Mouse (Mus musculus): ENCODE measurements around the gene Mrpl41. TPM values are rescaled to one million over a fixed set of nuclear protein-coding genes. Genes with fewer than 3 reads are reported as not detected.
A peak's percentile ranks its signal among the peaks of the same experiment; 100 is the strongest.

Gene Mrpl41
- polyA plus RNA-seq, 1 experiment from 2014 or later = 116 TPM

GRCm38 (mm10) chr2:24929593-24929992 is 45.3 kb downstream of the Mrpl41 start:
- no peaks in the 10 kb centered on the region for H3K27me3 ChIP-seq

GRCm38 (mm10) chr2:24929119-24929518 is 45.8 kb downstream of the Mrpl41 start:
- no peak for ATAC-seq (replicated peaks; ENCODE audit: low FRiP score)
- Histone ChIP-seq H3K4me1 (peaks cover 24% of the 10 kb centered on the region), H3K4me3 (replicated peaks) (no peak overlapping the region), H3K9me3 (replicated peaks) (no peaks in the 10 kb centered on the region), H3K27ac (peak overlapping the region; percentile 83), H3K27me3 (no peaks in the 10 kb centered on the region), H3K36me3 (peaks cover 5% of the 10 kb centered on the region; the same call in 1 of the 2 replicates), H3K9ac (no peak overlapping the region), H3K4me2 (no peak overlapping the region)
- WGBS = 56% methylated on average over 2 of the region's 2 CpGs

More at GRCm38 (mm10) chr2:24929593-24929992, 45.3 kb downstream of the Mrpl41 start:
- no peaks in the 10 kb centered on the region for H3K9me3 ChIP-seq (replicated peaks)
- H3K36me3 ChIP-seq = peaks cover 5% of the 10 kb centered on the region; the same call in 1 of the 2 replicates
- H3K9ac ChIP-seq = no peak overlapping the region
- no peak overlapping the region for H3K4me2 ChIP-seq
- no peak for ATAC-seq (replicated peaks; ENCODE audit: low FRiP score)
- WGBS = 94% methylated on average over 5 of the region's 5 CpGs
- H3K4me3 ChIP-seq (replicated peaks) = no peak overlapping the region
- H3K4me1 ChIP-seq = peaks cover 29% of the 10 kb centered on the region
- peak overlapping the region; percentile 83; the same call in 1 of the 2 replicates for H3K27ac ChIP-seq

GRCm38 (mm10) chr2:24927810-24928479 is 47.0 kb downstream of the Mrpl41 start:
- Histone ChIP-seq H3K4me2 (no peak overlapping the region), H3K4me3 (replicated peaks) (no peak overlapping the region), H3K27me3 (no peaks in the 10 kb centered on the region), H3K27ac (peak overlapping the region; percentile 83), H3K36me3 (peaks cover 5% of the 10 kb centered on the region; the same call in 1 of the 2 replicates), H3K9ac (no peak overlapping the region), H3K4me1 (peaks cover 15% of the 10 kb centered on the region), H3K9me3 (replicated peaks) (no peaks in the 10 kb centered on the region)
- 65% methylated on average over 4 of the region's 4 CpGs for WGBS
- peak; percentile 88 for ATAC-seq (replicated peaks; ENCODE audit: low FRiP score)

- H3K27me3 ChIP-seq = no peaks in the 10 kb centered on the region
- peaks cover 5% of the 10 kb centered on the region; the same call in 1 of the 2 replicates for H3K36me3 ChIP-seq
- ATAC-seq (replicated peaks; ENCODE audit: low FRiP score) = no peak
- 0 out of 2 replicates have a peak overlapping the region, but pooled peaks have one; percentile 2 for H3K27ac ChIP-seq
- H3K4me3 ChIP-seq (replicated peaks) = no peak overlapping the region
- H3K4me1 ChIP-seq = peaks cover 15% of the 10 kb centered on the region
- H3K4me2 ChIP-seq = no peak overlapping the region
- 69% methylated on average over 7 of the region's 7 CpGs for WGBS
- H3K9ac ChIP-seq = no peak overlapping the region
- no peaks in the 10 kb centered on the region for H3K9me3 ChIP-seq (replicated peaks)
These were observed 47.9 kb downstream of the Mrpl41 start for GRCm38 (mm10) chr2:24926965-24927358.

- Histone ChIP-seq H3K36me3 (peaks cover 5% of the 10 kb centered on the region; the same call in 1 of the 2 replicates), H3K9me3 (replicated peaks) (no peaks in the 10 kb centered on the region), H3K4me3 (replicated peaks) (no peak overlapping the region), H3K4me2 (no peak overlapping the region), H3K27me3 (no peaks in the 10 kb centered on the region), H3K9ac (no peak overlapping the region), H3K27ac (no peak overlapping the region), H3K4me1 (peaks cover 15% of the 10 kb centered on the region)
- 87% methylated on average over 9 of the region's 9 CpGs for WGBS
- no peak for ATAC-seq (replicated peaks; ENCODE audit: low FRiP score)
These were observed 48.4 kb downstream of the Mrpl41 start for GRCm38 (mm10) chr2:24926345-24926964.

- no peak for ATAC-seq (replicated peaks; ENCODE audit: low FRiP score)
- no peaks in the 10 kb centered on the region for H3K9me3 ChIP-seq (replicated peaks)
- H3K36me3 ChIP-seq = peaks cover 5% of the 10 kb centered on the region; the same call in 1 of the 2 replicates
- H3K9ac ChIP-seq = no peak overlapping the region
- H3K27me3 ChIP-seq = no peaks in the 10 kb centered on the region
- H3K27ac ChIP-seq = no peak overlapping the region
- H3K4me3 ChIP-seq (replicated peaks) = no peak overlapping the region
- no peak overlapping the region for H3K4me2 ChIP-seq
- peaks cover 15% of the 10 kb centered on the region for H3K4me1 ChIP-seq
- 88% methylated on average over 8 of the region's 8 CpGs for WGBS
These were observed 49.6 kb downstream of the Mrpl41 start for GRCm38 (mm10) chr2:24925284-24925683.

Small RNA genes lying within 50 kb of the gene (microRNA-seq; reads per million reads assigned to microRNA genes)
- not detected for gene Gm22875

Other genes with a start within 250 kb of the Mrpl41 start
- 1.1 TPM in 2 replicates for gene Cacna1b, start 211.9 kb downstream of the Mrpl41 start, polyA plus RNA-seq (2015; fragmentation: Nextera tagmentation; extraction: Ambion mirVana)
- gene Ehmt1, start 55.5 kb downstream of the Mrpl41 start, polyA plus RNA-seq (2015; fragmentation: Nextera tagmentation; extraction: Ambion mirVana) = 88.4 and 93.2 TPM in 2 replicates
- 45.3 and 48.5 TPM in 2 replicates for gene Arrdc1, start 39.8 kb downstream of the Mrpl41 start, polyA plus RNA-seq (2015; fragmentation: Nextera tagmentation; extraction: Ambion mirVana)
- gene Zmynd19, start 25.3 kb downstream of the Mrpl41 start, polyA plus RNA-seq (2015; fragmentation: Nextera tagmentation; extraction: Ambion mirVana) = 15.9 and 22.9 TPM in 2 replicates
- 28.3 and 29.5 TPM in 2 replicates for gene Dph7, start 12.7 kb downstream of the Mrpl41 start, polyA plus RNA-seq (2015; fragmentation: Nextera tagmentation; extraction: Ambion mirVana)
- 6.7 and 9.0 TPM in 2 replicates for gene Pnpla7, start 935 bp upstream of the Mrpl41 start, polyA plus RNA-seq (2015; fragmentation: Nextera tagmentation; extraction: Ambion mirVana)
- 76.5 and 91.4 TPM in 2 replicates for gene Nsmf, start 79.3 kb upstream of the Mrpl41 start, polyA plus RNA-seq (2015; fragmentation: Nextera tagmentation; extraction: Ambion mirVana)
- 5.0 and 5.3 TPM in 2 replicates for gene Entpd8, start 105.2 kb upstream of the Mrpl41 start, polyA plus RNA-seq (2015; fragmentation: Nextera tagmentation; extraction: Ambion mirVana)
- 0.77 and 1.1 TPM in 2 replicates for gene Noxa1, start 120.1 kb upstream of the Mrpl41 start, polyA plus RNA-seq (2015; fragmentation: Nextera tagmentation; extraction: Ambion mirVana)
- gene Nrarp, start 205.7 kb upstream of the Mrpl41 start, polyA plus RNA-seq (2015; fragmentation: Nextera tagmentation; extraction: Ambion mirVana) = 21.8 and 23.7 TPM in 2 replicates
- gene Tor4a, start 221.8 kb upstream of the Mrpl41 start, polyA plus RNA-seq (2015; fragmentation: Nextera tagmentation; extraction: Ambion mirVana) = 11.7 and 14.1 TPM in 2 replicates
- gene Nelfb, start 236.4 kb upstream of the Mrpl41 start, polyA plus RNA-seq (2015; fragmentation: Nextera tagmentation; extraction: Ambion mirVana) = 114 and 124 TPM in 2 replicates
- gene Stpg3, start 239.5 kb upstream of the Mrpl41 start, polyA plus RNA-seq (2015; fragmentation: Nextera tagmentation; extraction: Ambion mirVana) = 0.23 and 0.55 TPM in 2 replicates
- 1.4 and 1.9 TPM in 2 replicates for gene Fam166a, start 243.6 kb upstream of the Mrpl41 start, polyA plus RNA-seq (2015; fragmentation: Nextera tagmentation; extraction: Ambion mirVana)
- gene Tubb4b, start 249.6 kb upstream of the Mrpl41 start, polyA plus RNA-seq (2015; fragmentation: Nextera tagmentation; extraction: Ambion mirVana) = 555 and 581 TPM in 2 replicates

Data from kidney, embryonic 15.5 days (tissue).